In genomic region chr13:14612926-14613529, GRCm38 (mm10) we compare ENCODE assay signal across 8 mouse cellular contexts. TPM values are rescaled to one million over a fixed set of nuclear protein-coding genes. Genes with fewer than 3 reads are reported as not detected.
A peak's percentile ranks its signal among the peaks of the same experiment; 100 is the strongest.
DNase-seq lines count a peak whose midpoint lies in the region; ATAC-seq lines count a peak whose summit lies in the region.

Mrpl32 (minus strand) TSS chr13:14613165.
Psma2 (plus strand) TSS chr13:14613240.

- DNase-seq in MEL-GATA-1-ER (ENCODE audit: extremely low read depth, low read depth), result peak; percentile 97
- DNase-seq in cerebellum, adult 8-10 months, result peak; percentile 97
- peak; percentile 100 for DNase-seq in forelimb bud, embryonic 11.5 days (ENCODE audit: low read depth, low spot score)
- peak; percentile 88 for DNase-seq in layer of hippocampus, adult 9-10 months (ENCODE audit: low spot score)
- peak; percentile 92 for DNase-seq in ovary, postnatal 10 days (ENCODE audit: low spot score)
- peak; percentile 96 for DNase-seq in thymus, postnatal 10 days (ENCODE audit: low spot score in 2 of 2)

- no peaks in the 10 kb centered on the region for H3K4me1 ChIP-seq in lung, embryonic 16.5 days (replicated peaks; ENCODE audit: control insufficient read depth, insufficient read depth, low read length)

- peak within 1 kb of the TSS; percentile 72 for H3K4me2 ChIP-seq in lung, embryonic 16.5 days (ENCODE audit: low read depth, low read length)

- peaks cover 11% of the 10 kb centered on the region for H3K36me3 ChIP-seq in lung, embryonic 16.5 days (ENCODE audit: control insufficient read depth, insufficient read depth, low read length)

- ATAC-seq in hematopoietic stem cell, adult 5-6 weeks (replicated peaks in 1 of 2; ENCODE audit: insufficient read depth in 1 of 2, low FRiP score in 2 of 2, low TSS enrichment in 1 of 2, low read depth in 1 of 2, poor library complexity in 2 of 2, severe bottlenecking in 2 of 2), result peak; percentile 98
- peak; percentile 99 for ATAC-seq in lung, embryonic 16.5 days (ENCODE audit: low read depth)

- H3K27ac ChIP-seq in lung, embryonic 16.5 days (ENCODE audit: low read length), result peak within 1 kb of the TSS; percentile 75

- WGBS in lung, embryonic 16.5 days, result under 1% methylated on average over 42 of the region's 42 CpGs

- no peaks in the 10 kb centered on the region for H3K9me3 ChIP-seq in lung, embryonic 16.5 days (ENCODE audit: control insufficient read depth, low read length)

- peak within 1 kb of the TSS; percentile 92 for H3K9ac ChIP-seq in lung, embryonic 16.5 days (ENCODE audit: low read length)

- H3K27me3 ChIP-seq in lung, embryonic 16.5 days (ENCODE audit: control insufficient read depth, insufficient read depth, low read depth, low read length), result no peaks in the 10 kb centered on the region

- H3K4me3 ChIP-seq in lung, embryonic 16.5 days (ENCODE audit: low read length), result peak within 1 kb of the TSS; percentile 83

RNA-seq across cellular contexts. Expression of gene Mrpl32, which starts in this region (rescaled TPM):
- total RNA-seq in hematopoietic stem cell, adult 5-6 weeks (2017), result 83.4 and 84.1 TPM in 2 replicates
- 110 and 120 TPM in 2 replicates for polyA plus RNA-seq in lung, embryonic 16.5 days (2015; fragmentation: Nextera tagmentation; extraction: Ambion mirVana)

RNA-seq across cellular contexts. Expression of gene Psma2, which starts in this region (rescaled TPM):
- total RNA-seq in hematopoietic stem cell, adult 5-6 weeks (2017), result 78.3 and 103 TPM in 2 replicates
- 188 and 199 TPM in 2 replicates for polyA plus RNA-seq in lung, embryonic 16.5 days (2015; fragmentation: Nextera tagmentation; extraction: Ambion mirVana)

Comparison
In these comparisons a context has a peak if more than half of its experiments do, and no peak if none do; other contexts are left out.
1. Peak in every context shown above with its lines: DNase-seq, ATAC-seq, H3K4me3 ChIP-seq and H3K27ac ChIP-seq.